Mouse (Mus musculus) liver (tissue): ENCODE results near the gene Boll.

ENCODE experiments used
- DNase-seq: peaks from one replicate; pipeline ENCODE4 v3.0.0-alpha.2; 2020; ENCODE audit warnings: mixed read lengths

The Boll gene

GRCm38 (mm10) chr1:55201850-55202752 is 161.2 kb downstream of the Boll start:
- DNase-seq = no peak

- peak; percentile 73 for DNase-seq
Measured at GRCm38 (mm10) chr1:55198719-55199118, 164.6 kb downstream of the Boll start.
